9 mouse cellular contexts compared by ENCODE assay signal in the genomic region with DNA sequence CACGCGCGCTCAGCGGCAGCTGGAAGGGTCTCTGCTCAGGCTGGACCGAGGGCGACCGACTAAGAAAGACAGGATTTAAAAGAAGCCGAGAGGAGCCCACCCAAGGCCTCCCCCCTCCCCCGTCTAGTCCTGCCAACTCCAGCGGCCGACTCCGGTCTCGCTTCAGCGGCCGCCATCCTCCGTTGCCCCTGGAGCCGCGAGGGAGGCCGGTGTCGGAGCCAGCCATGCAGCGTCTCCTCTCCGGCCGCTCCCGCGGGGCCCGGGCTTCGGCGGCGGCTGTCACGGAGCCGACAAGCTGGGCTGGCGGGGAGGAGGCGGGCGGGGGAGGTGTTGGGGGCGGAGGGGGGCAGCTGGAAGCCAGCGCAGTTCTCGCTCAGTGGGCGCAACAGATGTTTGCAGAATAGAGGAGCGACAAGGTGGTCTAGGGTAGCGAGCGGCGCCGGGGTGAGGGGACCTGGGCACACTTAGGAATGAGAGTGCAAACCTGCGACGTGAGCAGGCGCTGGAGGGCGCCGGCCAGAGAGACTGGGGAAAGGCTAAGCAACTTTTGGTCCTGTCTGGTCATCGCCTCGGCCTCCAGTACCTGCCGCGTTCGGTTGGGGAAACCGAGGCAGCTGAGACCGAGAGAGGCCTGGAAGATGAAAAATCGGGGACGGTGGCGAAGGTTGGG. TPM values are rescaled to one million over a fixed set of nuclear protein-coding genes. Genes with fewer than 3 reads are reported as not detected.
DNase-seq lines count a peak whose midpoint lies in the region; ATAC-seq and TF ChIP-seq lines count a peak whose summit lies in the region.
"Had no signal": no experiment of that assay in that cellular context is flagged by ENCODE, and none has a peak within 500 bp of the region (broad histone marks: within the 10 kb centered on the region; RNA-seq: fewer than 3 reads in every experiment).

No protein-coding gene starts in this region.

- no peak overlapping the region for H3ac ChIP-seq in myocyte (ENCODE audit: control insufficient read depth, insufficient read length)

- TF ChIP-seq CTCF in kidney, postnatal 0 days (IDR thresholded peaks at IDR 0.05; ENCODE audit: low read depth), result no peak

- DNase-seq in adrenal gland, adult 2 months, result peak; percentile 38
- no peak for DNase-seq in adrenal gland, adult 8-10 months
- peak; percentile 55 for DNase-seq in thymus, postnatal 4 days
- DNase-seq in thymus, adult 18-20 months, result no peak
- peak; percentile 80 for DNase-seq in kidney, postnatal 0 days (ENCODE audit: low spot score)
- DNase-seq in yolk sac, embryonic 10.5 days (ENCODE audit: low spot score), result no peak
- no peak for DNase-seq in left cerebral cortex, postnatal 36 days (ENCODE audit: low spot score in 2 of 2)

- H3K36me3 ChIP-seq in kidney, postnatal 0 days (ENCODE audit: insufficient read depth, low read length), result no peaks in the 10 kb centered on the region
- no peaks in the 10 kb centered on the region for H3K36me3 ChIP-seq in myocyte (ENCODE audit: control insufficient read depth, insufficient read depth)

- H3K4me1 ChIP-seq in kidney, postnatal 0 days (replicated peaks; ENCODE audit: insufficient read depth, low read length), result peaks cover 45% of the 10 kb centered on the region

- peaks cover 20% of the 10 kb centered on the region for H3K27me3 ChIP-seq in kidney, postnatal 0 days (ENCODE audit: insufficient read depth, low read length)
- peaks cover 45% of the 10 kb centered on the region for H3K27me3 ChIP-seq in myocyte (ENCODE audit: control insufficient read depth, insufficient read depth, insufficient read length)

- H3K79me2 ChIP-seq in myocyte (ENCODE audit: control insufficient read depth, insufficient read depth), result no peaks in the 10 kb centered on the region

- peak overlapping the region; percentile 38 for H3K4me3 ChIP-seq in kidney, postnatal 0 days (replicated peaks; ENCODE audit: low read depth, low read length)
- H3K4me3 ChIP-seq in myocyte, result peak overlapping the region; percentile 1

- H3K9me3 ChIP-seq in kidney, postnatal 0 days (replicated peaks; ENCODE audit: low read length), result no peaks in the 10 kb centered on the region

- TF ChIP-seq POLR2A in myocyte (IDR thresholded peaks at IDR 0.05; ENCODE audit: insufficient read length, low read depth), result no peak

- H3K9ac ChIP-seq in kidney, postnatal 0 days (ENCODE audit: low read depth, low read length), result peak overlapping the region; percentile 18

- H3K27ac ChIP-seq in kidney, postnatal 0 days, result peak overlapping the region; percentile 48; the same call in 1 of the 2 replicates

- under 1% methylated on average over 54 of the region's 58 CpGs for WGBS in kidney, postnatal 0 days

- peak; percentile 40 for ATAC-seq in kidney, postnatal 0 days (replicated peaks; ENCODE audit: low FRiP score, low read depth)

- intact Hi-C loops in left cerebral cortex, postnatal 36 days (cut with DNase I), result no loop called here

- H3K4me2 ChIP-seq in kidney, postnatal 0 days (ENCODE audit: low read length), result peak overlapping the region; percentile 80
- peak overlapping the region; percentile 98 for H3K4me2 ChIP-seq in myocyte (ENCODE audit: low read depth)

TF ChIP-seq in myocyte, 11 proteins besides CTCF, POLR2A, EP300 and RAD21:
- TF ChIP-seq USF1 (IDR thresholded peaks at IDR 0.05; ENCODE audit: low read depth), result no peak
- TF ChIP-seq E2F4 (IDR thresholded peaks at IDR 0.05; ENCODE audit: insufficient read depth), result no peak
- TF ChIP-seq MYOD1 (IDR thresholded peaks at IDR 0.05; ENCODE audit: control insufficient read depth in 1 of 3, insufficient read length in 2 of 3, low read depth in 2 of 3), result peak in 1 of 3 experiments; percentile 24
- no peak for TF ChIP-seq MAX (IDR thresholded peaks at IDR 0.05; ENCODE audit: low read depth)

RNA-seq across cellular contexts. Expression of a gene that starts 4.0 kb away (rescaled TPM):
- total RNA-seq in adrenal gland, adult 2 months (2021), result 1 to 10 TPM; 3.2 to 4.4 TPM
- polyA plus RNA-seq in adrenal gland, adult 2 months (2012; rRNA removed), result 0.29 and 0.31 TPM in 2 replicates
- 1 to 10 TPM in 2 of 4 experiments, under 1 TPM in 2; 0.37 to 1.6 (median 1.2) TPM for total RNA-seq in adrenal gland, adult 8-10 months (2022)
- 8.8 TPM in 2 replicates for polyA plus RNA-seq in kidney, postnatal 0 days (2015; fragmentation: Nextera tagmentation; extraction: Ambion mirVana)
- 0.78 TPM for polyA plus RNA-seq in myocyte (2012; fragmentation: generic; extraction: Trizol)
- under 1 TPM; 0.25 to 0.27 TPM for total RNA-seq in left cerebral cortex, postnatal 36 days (2021)
- total RNA-seq: common myeloid progenitor, adult 5-6 weeks had no signal

RNA-seq across cellular contexts. Expression of a gene that starts 9.3 kb away (rescaled TPM):
- not detected for total RNA-seq in adrenal gland, adult 2 months (2021)
- polyA plus RNA-seq in adrenal gland, adult 2 months (2012; rRNA removed), result not detected in 2 replicates
- total RNA-seq in adrenal gland, adult 8-10 months (2022), result not detected
- 1.3 TPM in 2 replicates for polyA plus RNA-seq in kidney, postnatal 0 days (2015; fragmentation: Nextera tagmentation; extraction: Ambion mirVana)
- polyA plus RNA-seq in myocyte (2012; fragmentation: generic; extraction: Trizol), result 0.10 TPM
- total RNA-seq in left cerebral cortex, postnatal 36 days (2021), result not detected
- total RNA-seq: common myeloid progenitor, adult 5-6 weeks had no signal

RNA-seq across cellular contexts. Expression of a gene that starts 22.6 kb away (rescaled TPM):
- total RNA-seq in adrenal gland, adult 2 months (2021), result under 1 TPM; 0.73 to 0.78 TPM
- polyA plus RNA-seq in adrenal gland, adult 2 months (2012; rRNA removed), result 2.8 and 5.2 TPM in 2 replicates
- total RNA-seq in adrenal gland, adult 8-10 months (2022), result 1 to 10 TPM in 1 of 4 experiments, under 1 TPM in 3; 0.22 to 2.3 (median 0.67) TPM
- polyA plus RNA-seq in kidney, postnatal 0 days (2015; fragmentation: Nextera tagmentation; extraction: Ambion mirVana), result 11.4 and 11.5 TPM in 2 replicates
- polyA plus RNA-seq in myocyte (2012; fragmentation: generic; extraction: Trizol), result 18.6 TPM
- under 1 TPM in 1 of 2 experiments, not detected in 1; 0.32 TPM for total RNA-seq in left cerebral cortex, postnatal 36 days (2021)

RNA-seq across cellular contexts. Expression of a gene that starts 28.8 kb away (rescaled TPM):
- 10 to 100 TPM; 14.0 to 15.6 TPM for total RNA-seq in adrenal gland, adult 2 months (2021)
- polyA plus RNA-seq in adrenal gland, adult 2 months (2012; rRNA removed), result 5.6 and 7.6 TPM in 2 replicates
- 10 to 100 TPM; 13.9 to 20.1 (median 17.6) TPM for total RNA-seq in adrenal gland, adult 8-10 months (2022)
- 33.5 and 34.6 TPM in 2 replicates for polyA plus RNA-seq in kidney, postnatal 0 days (2015; fragmentation: Nextera tagmentation; extraction: Ambion mirVana)
- 39.1 TPM for polyA plus RNA-seq in myocyte (2012; fragmentation: generic; extraction: Trizol)
- 10 to 100 TPM; 35.2 to 37.5 TPM for total RNA-seq in left cerebral cortex, postnatal 36 days (2021)

RNA-seq across cellular contexts. Expression of a gene that starts 42.0 kb away (rescaled TPM):
- total RNA-seq in adrenal gland, adult 2 months (2021), result under 1 TPM; 0.43 to 0.86 TPM
- 2.4 and 8.5 TPM in 2 replicates for polyA plus RNA-seq in adrenal gland, adult 2 months (2012; rRNA removed)
- total RNA-seq in adrenal gland, adult 8-10 months (2022), result 1 to 10 TPM in 2 of 4 experiments, under 1 TPM in 2; 0.81 to 2.2 (median 1.4) TPM
- polyA plus RNA-seq in kidney, postnatal 0 days (2015; fragmentation: Nextera tagmentation; extraction: Ambion mirVana), result 0.26 and 0.82 TPM in 2 replicates
- polyA plus RNA-seq in myocyte (2012; fragmentation: generic; extraction: Trizol), result 0.98 TPM
- 1 to 10 TPM in 1 of 2 experiments, under 1 TPM in 1; 0.97 to 1.8 TPM for total RNA-seq in left cerebral cortex, postnatal 36 days (2021)
- total RNA-seq: common myeloid progenitor, adult 5-6 weeks had no signal

Comparison
In these comparisons a context has a peak if more than half of its experiments do, and no peak if none do; other contexts are left out.
1. DNase-seq: peak in adrenal gland, adult 2 months (single experiment), thymus, postnatal 4 days (single experiment) and kidney, postnatal 0 days (single experiment); none in adrenal gland, adult 8-10 months (single experiment), thymus, adult 18-20 months (0 of 2), yolk sac, embryonic 10.5 days (single experiment) and left cerebral cortex, postnatal 36 days (0 of 2).